Mouse (Mus musculus) small intestine, adult 10 weeks (tissue): ENCODE data around the gene Kcnk18. TPM values are rescaled to one million over a fixed set of nuclear protein-coding genes. Genes with fewer than 3 reads are reported as not detected.

Experiments used
- polyA plus RNA-seq: library from polyadenylated mRNA; stranded (reverse); fragments of 350-450 nt; fragmentation: Illumina TruSeq; extraction: RNeasy Lipid Tissue Mini Kit (QIAGEN cat#74804); gene quantifications from one replicate; pipeline ENCODE4 v1.2.3, GENCODE M21; 2014; ENCODE audit warnings: low replicate concordance

Gene Kcnk18
- polyA plus RNA-seq = not detected

DNA sequence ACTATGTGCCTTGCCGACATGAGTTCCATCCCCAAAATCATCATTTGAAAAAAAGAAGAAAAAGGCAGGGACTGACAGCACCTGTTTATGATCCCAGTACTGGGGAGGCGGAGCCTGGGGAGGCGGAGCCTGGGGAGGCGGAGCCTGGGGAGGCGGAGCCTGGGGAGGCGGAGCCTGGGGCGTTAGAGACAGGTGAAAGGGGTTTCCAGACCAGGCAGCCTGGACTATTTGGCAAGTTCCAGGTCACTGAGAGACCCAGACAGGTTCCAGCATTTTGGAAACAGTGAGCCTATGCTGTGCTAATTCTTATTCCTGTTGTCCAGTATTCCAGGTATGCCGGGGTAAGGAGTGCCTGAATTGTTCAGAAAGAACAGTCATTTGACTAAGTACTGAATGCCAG lies at the start of gene Kcnk18:
TSS of gene Kcnk18 (plus strand) at position 224 of the 400 bp plus-strand sequence.

DNA sequence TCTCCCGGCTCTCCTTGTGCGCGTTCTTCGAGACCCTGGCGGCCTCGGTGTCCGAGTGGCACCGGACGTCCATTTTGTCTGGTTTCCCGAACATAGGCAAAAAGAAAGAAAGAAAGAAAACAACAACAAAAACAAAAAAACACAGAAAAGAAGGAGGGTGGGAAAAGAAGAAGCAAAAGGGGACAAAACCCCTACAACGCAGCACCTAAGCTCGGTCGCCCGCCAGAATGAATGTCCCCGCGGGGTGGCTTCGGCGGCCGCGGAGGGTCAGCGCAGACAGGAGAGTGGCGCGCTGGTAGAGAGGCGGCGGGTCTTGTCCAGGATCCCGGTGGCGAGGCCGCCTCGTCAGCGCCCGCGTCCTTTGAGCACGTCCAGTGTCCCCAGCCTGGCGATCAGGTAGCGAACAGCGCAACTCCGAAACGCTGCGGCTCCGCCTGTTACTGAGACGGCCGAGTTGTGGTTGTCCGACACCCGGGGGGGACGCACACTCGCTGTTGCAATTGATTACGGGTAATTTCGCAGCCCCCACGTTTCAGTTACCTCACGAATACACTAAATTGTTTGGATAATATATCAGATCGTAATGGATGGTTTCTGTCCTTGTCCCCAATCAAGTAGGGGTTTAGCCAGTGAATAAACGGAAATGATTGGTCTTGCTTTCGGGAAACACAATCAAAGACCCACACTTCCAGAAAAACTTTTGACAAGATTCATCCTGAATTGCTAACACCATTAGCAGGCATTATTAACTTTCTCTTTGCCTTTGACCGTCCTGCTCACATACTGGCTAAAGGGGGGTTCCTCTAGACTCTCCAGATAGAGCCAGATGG lies 48.9 kb upstream of the Kcnk18 start, which contains the start of gene Vax1:
TSS of gene Vax1 (minus strand) at position 121 of the 830 bp plus-strand sequence.

DNA sequence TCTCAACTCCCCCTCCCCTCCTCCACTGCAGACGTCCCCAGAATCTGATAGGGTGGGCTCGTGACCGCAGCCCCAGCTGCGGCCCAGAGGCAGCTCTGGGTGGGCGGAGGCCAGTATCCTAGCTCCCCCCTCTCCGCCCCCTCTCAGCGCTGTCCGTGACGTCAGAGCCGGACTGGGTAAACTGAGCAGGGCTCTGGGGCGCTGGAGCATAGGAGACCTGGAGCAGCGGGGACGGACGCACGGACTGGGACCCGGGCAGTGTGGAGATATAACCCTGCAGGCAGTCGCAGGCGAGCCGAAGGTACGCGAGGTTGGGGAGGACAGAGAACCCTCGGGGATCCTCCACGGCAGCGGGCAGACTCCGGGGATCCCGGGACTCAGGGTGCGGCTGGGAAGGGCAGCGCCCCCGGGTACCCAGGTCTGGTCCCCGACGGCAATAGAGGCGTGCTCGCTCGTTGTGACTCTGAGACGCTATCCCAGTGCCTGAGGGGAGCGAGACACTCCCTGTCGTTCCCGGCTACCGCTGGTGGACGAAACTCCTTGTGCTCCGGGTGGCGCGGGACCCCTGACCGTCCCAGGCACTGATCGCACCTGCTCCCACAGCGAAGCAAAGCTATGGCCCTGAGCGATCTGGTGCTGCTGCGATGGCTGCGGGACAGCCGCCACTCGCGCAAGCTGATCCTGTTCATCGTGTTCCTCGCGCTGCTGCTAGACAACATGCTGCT lies 41.9 kb downstream of the Kcnk18 start, which contains the start of gene Slc18a2:
TSS of gene Slc18a2 (plus strand) at position 179 of the 725 bp plus-strand sequence.

Other genes starting within 250 kb of the Kcnk18 start
- 34.3 TPM for gene Shtn1, start 143.1 kb upstream of the Kcnk18 start, polyA plus RNA-seq
- not detected for gene Vax1, start 49.2 kb upstream of the Kcnk18 start, polyA plus RNA-seq
- gene Slc18a2, start 41.7 kb downstream of the Kcnk18 start, polyA plus RNA-seq = 2.7 TPM
- gene Rps12-ps3, start 103.1 kb downstream of the Kcnk18 start, polyA plus RNA-seq = not detected
- 85.4 TPM for gene Pdzd8, start 126.6 kb downstream of the Kcnk18 start, polyA plus RNA-seq
- gene Emx2, start 239.2 kb downstream of the Kcnk18 start, polyA plus RNA-seq = not detected